Mouse (Mus musculus) splenic B cell, adult 2 months (primary cell): ENCODE measurements around the gene Tmem106c.

Experiments
- DNase-seq: peaks from one replicate; pipeline ENCODE4 v3.0.0-alpha.2; 2011; ENCODE audit warnings: low read depth, low spot score
- H3K27me3 ChIP-seq: 2 replicates; pipeline ENCODE4 v1.6.1; 2012; ENCODE audit warnings: mild to moderate bottlenecking, low read length, moderate library complexity, mixed read lengths; ENCODE audit not compliant: control insufficient read depth, poor library complexity, insufficient read depth, severe bottlenecking
- H3K36me3 ChIP-seq: 2 replicates; pipeline ENCODE4 v1.6.1; 2012; ENCODE audit warnings: mild to moderate bottlenecking, low read length, moderate library complexity, mixed read lengths; ENCODE audit not compliant: control insufficient read depth, poor library complexity, insufficient read depth, severe bottlenecking

The Tmem106c gene

DNA sequence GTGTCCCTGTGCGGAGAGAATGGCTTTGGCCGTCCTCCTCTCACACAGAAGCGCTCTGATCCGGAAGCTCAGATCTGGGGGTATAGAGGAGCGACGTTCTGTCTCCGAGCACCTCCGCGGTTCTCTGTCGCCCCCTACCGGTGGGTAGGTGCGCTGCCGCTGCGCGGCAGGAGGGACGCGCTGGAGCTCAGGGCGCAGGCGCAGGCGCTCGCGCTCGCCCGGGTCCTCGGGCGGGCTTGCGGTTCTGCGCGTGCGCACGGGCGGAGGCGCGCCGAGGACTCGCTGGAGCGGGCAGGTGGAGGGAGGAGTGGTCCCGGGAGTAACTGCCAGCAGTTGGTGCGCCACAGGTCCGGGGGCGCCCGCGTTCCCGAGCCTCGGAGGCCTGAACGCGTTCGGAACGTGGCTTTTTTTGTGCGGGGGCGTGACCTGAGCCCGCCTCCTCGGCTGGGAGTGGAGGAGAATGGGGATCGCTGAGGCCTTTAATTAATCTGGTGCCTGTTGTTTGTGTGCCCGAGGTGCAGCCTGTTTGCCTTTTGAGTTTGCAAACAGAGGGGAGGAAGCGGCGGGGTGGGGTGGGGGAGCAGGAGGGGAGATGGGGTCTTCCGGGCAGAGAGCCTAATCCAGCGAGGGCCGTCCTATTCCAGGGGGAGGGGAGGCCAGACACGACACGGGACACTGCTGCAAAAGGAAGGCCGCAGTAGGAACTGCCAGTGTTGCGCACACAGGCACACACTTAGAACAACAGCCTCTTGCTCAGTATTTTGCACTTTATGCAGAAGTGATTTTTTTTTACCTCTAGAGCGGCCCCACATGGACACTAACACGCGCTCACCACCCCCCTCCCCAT lies at the start of gene Tmem106c:
Tmem106c (plus strand) TSS at position 212 of the 847 bp plus-strand sequence.
- DNase-seq = peak; percentile 97
- H3K27me3 ChIP-seq = no peaks in the 10 kb centered on the region
- H3K36me3 ChIP-seq = no peaks in the 10 kb centered on the region

DNA sequence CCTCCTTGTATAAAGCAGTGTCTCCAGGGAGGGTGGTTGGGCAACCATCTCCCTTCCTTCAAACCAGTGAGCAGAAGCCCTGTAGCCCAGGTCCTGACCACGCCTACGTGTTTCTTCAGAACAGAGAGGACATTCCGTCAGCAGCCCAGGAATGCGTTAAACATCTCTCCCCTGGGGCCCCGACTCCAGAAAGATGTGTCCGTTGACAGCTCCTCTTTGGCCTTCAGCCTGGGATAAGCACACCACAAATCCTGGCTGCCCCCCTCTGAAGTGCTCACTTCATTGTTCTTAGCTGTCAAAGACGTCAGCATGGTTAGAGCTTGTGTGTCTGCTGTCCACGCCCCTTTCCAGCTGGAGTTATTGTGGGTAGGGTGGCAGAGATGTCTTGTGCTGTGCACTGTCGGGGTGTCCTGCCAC lies 49.7 kb upstream of the Tmem106c start:
- H3K27me3 ChIP-seq = no peaks in the 10 kb centered on the region
- no peak for DNase-seq

DNA sequence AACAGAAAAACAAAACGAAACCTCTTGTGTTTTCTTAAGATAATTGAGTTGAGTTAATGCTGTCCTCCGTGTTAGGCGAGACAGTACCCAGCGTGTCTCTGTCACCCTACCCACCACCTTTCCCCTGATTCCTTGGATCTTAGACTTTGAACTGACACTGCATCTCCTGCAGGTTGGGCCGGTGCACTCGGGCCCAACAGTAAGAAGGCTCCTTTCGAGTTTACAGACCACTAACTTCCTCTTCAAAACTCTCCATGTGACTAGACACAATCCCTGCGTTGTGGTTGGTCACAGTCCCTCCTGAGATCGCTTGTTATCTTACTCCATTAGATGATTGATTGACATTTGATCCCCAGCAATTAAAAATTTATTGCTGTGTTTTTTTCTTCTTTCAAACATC lies 46.0 kb upstream of the Tmem106c start:
- H3K27me3 ChIP-seq = no peaks in the 10 kb centered on the region
- H3K36me3 ChIP-seq = no peaks in the 10 kb centered on the region
- DNase-seq = no peak

More for the DNA sequence above, 49.7 kb upstream of the Tmem106c start:
- H3K36me3 ChIP-seq = no peaks in the 10 kb centered on the region

DNA sequence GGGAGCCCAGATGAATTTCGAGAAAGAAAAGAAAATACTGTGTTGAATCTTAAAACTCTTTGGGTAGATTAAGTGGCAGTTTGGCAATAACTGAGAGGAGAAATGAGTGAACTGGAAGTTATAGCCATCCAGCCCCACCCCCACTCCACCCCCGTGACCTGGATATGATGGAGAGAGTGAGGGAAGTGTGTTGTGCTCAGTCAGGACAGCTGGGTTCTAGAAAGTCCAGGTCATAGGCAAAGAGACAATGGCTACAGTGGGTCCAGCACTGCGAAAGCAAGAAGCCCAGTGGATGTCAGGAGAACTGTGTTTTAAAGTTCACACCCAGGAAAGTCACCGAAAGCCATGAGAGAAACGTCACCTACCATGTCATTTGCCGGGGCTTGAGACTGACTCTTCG lies 44.8 kb upstream of the Tmem106c start:
- Histone ChIP-seq H3K36me3 (no peaks in the 10 kb centered on the region), H3K27me3 (no peaks in the 10 kb centered on the region)
- no peak for DNase-seq

DNA sequence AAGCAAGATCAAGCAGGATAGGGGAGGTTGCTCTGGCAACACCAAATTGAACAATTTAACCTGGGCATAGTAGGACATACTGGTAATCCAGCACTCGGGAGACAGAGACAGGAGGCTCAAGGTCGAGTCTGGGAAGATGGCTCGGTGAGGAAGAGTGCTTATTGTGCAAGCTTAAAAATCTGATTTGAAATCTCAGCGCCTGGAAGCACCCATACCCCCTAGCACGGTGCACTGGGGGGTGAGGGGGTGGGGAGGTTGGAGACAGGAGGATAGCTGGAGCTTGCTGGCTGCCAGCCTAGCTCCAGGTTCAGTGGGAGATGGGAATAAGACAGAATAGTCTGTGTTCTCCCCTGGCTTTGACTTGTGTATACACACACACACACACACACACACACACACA lies 43.7 kb upstream of the Tmem106c start:
- DNase-seq = no peak
- H3K27me3 ChIP-seq = no peaks in the 10 kb centered on the region

DNA sequence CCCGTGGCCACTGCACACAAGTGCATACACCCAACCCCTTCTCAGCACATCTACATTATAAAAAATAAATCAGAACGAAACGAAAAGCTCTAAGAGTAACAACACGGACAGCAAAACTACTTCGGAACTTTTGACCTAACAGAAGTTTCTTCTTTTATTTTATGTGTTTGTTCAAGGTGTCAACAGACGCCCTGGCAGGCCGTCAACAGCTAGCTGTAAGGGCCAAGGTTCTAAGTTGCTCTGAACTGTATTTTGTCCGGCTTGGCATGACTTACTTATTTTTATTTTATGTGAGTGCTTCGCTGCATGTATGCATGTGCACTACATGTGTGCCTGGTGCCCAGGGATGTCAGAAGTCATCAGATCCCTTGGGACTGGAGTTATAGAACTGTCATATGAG lies 42.2 kb upstream of the Tmem106c start:
- Histone ChIP-seq H3K36me3 (no peaks in the 10 kb centered on the region), H3K27me3 (no peaks in the 10 kb centered on the region)

More for the DNA sequence above, 43.7 kb upstream of the Tmem106c start:
- no peaks in the 10 kb centered on the region for H3K36me3 ChIP-seq

DNA sequence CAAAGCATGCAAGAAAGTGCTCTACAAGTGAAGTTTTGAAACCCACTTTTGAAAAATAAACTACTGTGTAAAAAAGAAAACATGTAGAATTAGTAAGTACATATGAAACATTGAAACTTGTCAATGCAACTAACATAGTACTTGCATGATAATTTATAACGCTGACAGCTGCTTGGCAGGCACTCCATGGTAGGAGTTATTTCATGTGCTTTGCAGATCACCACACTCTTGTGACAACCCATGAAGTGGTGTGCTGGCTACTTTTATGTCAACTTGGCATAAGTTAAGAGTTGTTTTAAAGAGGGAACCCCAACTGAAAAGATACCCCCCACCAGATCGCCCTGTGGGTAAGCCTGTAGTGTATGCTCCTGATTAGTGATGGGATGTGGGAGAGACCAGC lies 41.6 kb upstream of the Tmem106c start:
- no peaks in the 10 kb centered on the region for H3K27me3 ChIP-seq
- DNase-seq = no peak
- no peaks in the 10 kb centered on the region for H3K36me3 ChIP-seq

More for the DNA sequence above, 42.2 kb upstream of the Tmem106c start:
- DNase-seq = no peak

DNA sequence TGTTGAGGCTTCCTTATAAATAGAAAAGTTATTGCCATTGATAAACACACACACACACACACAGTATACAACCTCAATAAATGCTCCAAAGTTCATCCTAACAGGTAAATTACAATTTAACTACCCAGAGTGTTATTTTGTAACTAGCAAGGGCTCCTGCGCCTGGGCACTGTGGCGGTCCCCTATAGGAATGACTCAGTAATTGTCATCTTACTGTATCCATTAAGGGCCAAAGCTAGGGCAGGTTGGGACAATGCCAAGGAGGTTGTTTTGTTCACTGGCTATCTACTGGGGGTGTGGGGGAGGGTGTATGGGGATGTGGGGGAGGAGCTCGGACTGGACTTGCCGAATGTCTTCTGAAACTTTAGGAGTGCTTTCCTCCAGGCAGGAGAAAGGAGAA lies 37.0 kb upstream of the Tmem106c start:
- H3K27me3 ChIP-seq = no peaks in the 10 kb centered on the region
- DNase-seq = no peak
- no peaks in the 10 kb centered on the region for H3K36me3 ChIP-seq

DNA sequence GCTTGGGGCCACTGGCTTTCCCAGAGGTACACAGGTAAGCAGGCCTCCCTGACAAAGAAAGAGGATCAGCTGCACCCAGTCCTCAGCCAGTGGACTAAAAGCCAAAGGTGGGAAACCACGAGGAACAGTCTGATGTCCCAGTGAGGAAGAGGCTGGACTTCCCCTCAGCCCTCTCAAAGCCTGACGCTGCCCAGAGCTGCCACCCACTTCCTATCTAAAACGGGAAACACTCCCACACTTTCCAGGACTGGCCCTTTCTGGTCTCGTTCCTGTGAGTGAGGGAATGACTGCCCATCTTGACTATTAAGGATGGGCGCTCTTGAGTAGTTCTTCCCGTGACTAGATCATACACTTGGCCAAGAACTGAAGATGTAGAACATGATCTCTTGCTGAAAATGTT lies 36.2 kb upstream of the Tmem106c start:
- no peak for DNase-seq
- H3K27me3 ChIP-seq = no peaks in the 10 kb centered on the region
- H3K36me3 ChIP-seq = no peaks in the 10 kb centered on the region

DNA sequence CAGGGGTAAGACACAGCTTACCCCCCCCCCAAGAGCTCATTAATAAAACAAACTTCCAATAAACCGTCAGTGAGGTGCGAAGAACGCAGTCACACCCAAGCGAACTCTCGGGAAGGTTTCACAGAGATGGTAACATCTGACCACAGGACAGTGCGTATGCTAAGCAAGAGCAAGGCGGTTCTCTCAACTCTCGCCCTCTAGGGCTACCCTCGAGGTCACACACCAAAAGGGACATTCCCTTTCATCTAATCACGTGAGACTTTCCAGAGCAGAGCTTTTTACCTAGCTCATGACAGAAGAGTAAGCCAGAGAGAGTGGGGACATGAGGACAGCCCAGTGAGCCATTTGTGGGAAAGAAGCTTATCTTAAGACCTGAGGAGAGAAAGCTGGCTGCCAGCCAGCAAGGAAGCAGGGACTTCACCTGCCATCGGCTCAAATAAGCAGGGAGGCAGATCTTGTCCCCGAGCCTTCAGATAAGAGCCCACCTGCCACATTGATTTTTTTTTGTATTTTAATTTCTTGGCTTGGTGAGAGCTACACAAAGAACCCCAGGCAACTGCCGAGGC lies 34.7 kb upstream of the Tmem106c start:
- no peak for DNase-seq
- Histone ChIP-seq H3K36me3 (no peaks in the 10 kb centered on the region), H3K27me3 (no peaks in the 10 kb centered on the region)

DNA sequence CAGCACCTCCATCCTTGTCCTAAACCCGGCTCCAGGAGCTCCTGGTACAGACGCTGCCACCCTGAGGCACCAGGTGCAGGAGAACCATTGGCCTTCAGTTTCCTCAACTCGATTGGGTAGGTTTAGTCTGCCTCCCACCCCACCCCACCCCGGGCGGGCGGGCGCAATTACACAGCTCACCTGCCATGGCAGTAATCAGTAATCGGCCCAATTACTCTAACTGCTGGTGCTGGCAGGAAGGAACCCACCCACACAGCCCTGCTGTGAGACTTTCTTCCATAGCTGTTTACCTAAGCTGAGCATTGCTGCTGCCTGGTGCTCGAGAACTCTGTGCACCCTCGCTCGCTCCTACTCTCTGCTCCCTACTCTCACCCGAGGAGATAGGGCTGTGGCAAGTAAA lies 31.6 kb upstream of the Tmem106c start:
- DNase-seq = no peak
- H3K36me3 ChIP-seq = no peaks in the 10 kb centered on the region
- H3K27me3 ChIP-seq = no peaks in the 10 kb centered on the region

DNA sequence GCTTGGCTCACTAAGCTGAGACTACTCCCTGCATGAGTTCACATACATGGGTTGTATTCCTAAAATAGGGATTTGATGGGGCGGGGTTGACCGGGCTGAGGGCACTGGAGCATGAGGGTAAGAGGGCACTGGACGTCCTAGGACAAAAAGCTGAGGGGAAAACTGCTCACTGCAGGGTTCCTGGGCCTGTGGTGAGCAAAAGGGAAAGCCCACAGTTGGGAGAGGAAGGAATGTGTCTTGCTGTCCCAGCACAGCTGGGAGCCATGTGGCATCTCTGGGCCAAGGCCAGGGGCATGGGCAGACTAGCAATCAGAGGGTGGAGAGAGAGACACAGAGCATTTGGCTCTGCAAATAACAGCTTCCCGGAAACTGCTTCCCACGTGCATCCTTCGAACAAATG lies 25.4 kb upstream of the Tmem106c start:
- Histone ChIP-seq H3K36me3 (no peaks in the 10 kb centered on the region), H3K27me3 (no peaks in the 10 kb centered on the region)
- no peak for DNase-seq

DNA sequence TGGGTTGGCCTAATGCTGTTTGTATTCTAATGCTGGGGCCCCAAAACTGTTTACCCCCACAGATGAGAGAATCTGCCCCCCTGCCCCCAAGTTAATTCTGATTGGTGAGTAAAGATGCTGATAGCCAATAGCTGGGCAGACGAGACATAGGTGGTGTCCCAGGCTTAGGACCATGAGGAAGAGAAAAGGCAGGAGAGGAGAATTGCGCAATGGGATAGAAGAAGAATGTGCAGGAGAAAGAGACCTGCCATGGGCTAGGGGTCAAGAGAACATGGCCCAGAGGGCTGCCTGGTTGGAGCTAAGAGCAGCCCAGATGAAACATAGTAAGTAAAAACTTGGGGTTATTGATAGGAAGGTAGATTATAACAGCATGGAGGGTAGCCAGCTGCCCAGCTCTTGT lies 23.9 kb upstream of the Tmem106c start:
- Histone ChIP-seq H3K27me3 (no peaks in the 10 kb centered on the region), H3K36me3 (no peaks in the 10 kb centered on the region)
- DNase-seq = no peak

DNA sequence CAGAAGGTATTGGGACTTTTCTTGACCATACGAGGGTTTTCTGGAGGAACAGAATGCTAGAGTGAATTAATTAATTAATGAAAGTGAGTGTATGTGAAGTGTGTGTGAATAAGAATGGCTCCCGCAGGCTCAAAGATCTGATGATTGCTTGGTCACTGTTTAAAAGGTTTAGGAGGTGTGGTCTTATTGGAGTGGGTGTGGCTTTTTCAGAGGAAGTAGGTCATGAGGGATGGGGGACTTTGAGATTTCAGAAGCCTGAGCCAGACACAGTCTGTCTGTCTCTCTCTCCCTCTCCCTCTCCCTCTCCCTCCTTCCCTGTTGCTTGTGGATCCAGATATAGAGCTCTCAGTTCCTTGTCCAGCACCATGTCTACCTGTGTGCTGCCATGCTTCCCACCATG lies 22.7 kb upstream of the Tmem106c start:
- no peak for DNase-seq
- Histone ChIP-seq H3K36me3 (no peaks in the 10 kb centered on the region), H3K27me3 (no peaks in the 10 kb centered on the region)

DNA sequence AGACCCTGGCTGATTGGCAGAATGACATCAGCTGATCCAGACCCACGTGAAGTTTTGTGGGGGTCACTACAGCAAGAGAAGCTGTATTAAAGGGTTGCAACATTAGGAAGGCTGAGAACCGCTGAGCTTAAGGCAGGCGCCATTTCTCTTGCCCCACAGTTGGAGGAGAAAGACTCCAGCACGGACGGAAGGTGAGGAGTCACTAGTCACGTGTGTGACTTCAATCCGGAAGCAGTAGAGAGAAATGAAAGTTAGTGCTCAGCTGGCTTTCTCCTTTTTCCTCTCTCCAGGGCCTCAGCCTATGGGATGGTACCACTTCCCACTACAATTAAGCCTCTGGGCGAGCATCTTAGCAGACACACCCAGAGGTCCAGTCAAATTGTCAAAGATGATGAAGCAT lies 21.5 kb upstream of the Tmem106c start:
- no peaks in the 10 kb centered on the region for H3K27me3 ChIP-seq
- H3K36me3 ChIP-seq = no peaks in the 10 kb centered on the region
- DNase-seq = no peak
